Mouse (Mus musculus): Measurements from ENCODE around the gene Tunar. TPM values are rescaled to one million over a fixed set of nuclear protein-coding genes. Genes with fewer than 3 reads are reported as not detected.

Tunar gene
- total and polyA plus RNA-seq, 3 experiments = 0.11 TPM; not detected in 2

DNA sequence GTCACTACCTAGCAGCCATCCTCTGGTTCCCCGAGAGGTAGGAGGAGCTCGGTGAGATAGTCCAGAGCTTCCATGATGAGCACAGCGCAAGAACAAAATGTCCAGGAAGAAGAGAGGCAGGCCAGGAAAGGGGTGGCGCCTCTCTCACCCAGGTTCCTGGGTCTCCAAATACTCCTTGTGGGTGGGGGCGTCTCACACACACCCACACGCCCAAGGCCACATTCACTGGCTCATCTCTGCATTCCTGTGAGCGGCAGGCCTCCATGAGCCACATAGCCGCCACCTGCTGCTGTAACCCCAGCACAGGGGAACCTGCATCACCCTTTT is 2.4 kb downstream of the Tunar start:
- ATAC-seq (ENCODE audit: extremely low read depth, insufficient number of reproducible peaks, low FRiP score, poor library complexity, severe bottlenecking) = no peak

DNA sequence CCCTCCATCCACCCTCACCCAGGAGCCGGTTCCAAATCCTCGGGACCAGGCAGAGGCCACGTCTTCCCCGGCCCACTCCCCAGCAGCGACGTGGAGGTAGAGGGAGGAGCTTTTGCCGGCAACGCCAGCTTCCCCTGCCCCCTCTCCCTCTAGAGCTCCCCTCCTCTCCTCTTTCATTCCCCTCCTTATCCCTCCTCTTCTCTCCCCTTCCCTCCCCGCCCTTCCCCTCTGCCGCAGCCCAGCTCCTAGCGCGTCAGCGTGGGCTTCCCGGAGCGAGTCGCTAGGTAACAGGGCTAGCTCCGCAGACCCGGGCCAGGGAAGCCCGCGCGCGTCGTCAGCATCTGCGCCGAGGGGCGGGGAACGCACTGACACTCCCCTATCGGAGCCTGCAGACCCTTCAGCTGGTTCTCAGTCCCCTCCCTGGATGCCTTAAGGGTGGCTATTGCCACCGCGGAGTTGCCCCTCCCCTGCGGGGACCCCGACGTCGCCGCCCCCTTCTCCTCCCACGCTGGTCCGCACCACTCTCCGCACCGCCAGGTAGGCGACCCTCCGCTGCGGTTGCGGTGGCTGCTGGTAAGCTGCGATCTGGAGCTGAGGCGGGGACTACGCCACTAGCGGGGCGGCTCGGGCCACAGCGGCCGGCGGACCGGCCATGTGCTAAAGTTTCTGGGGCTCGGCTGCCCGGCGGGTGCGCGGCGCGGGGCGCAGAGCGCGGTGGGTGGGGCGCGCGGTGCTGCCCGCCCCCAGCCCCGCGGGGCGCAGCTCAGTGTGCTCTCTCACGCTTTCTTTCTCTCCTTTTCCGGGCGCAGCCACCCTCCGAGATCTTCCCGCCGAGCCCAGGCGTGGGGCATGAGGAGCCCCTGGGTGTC is 3.0 kb downstream of the Tunar start:
- Histone ChIP-seq H3K9me3 (replicated peaks) (peaks cover 96% of the 10 kb centered on the region), H3K4me3 (ENCODE audit: low read depth, low read length) (peak overlapping the region; percentile 17; the same call in 1 of the 2 replicates), H3K4me1 (ENCODE audit: insufficient read depth, low read depth, low read length) (no peaks in the 10 kb centered on the region), H3K27me3 (ENCODE audit: insufficient read depth, low read length) (no peaks in the 10 kb centered on the region), H3K36me3 (replicated peaks) (no peaks in the 10 kb centered on the region)
- TF ChIP-seq GATA1 (IDR thresholded peaks at IDR 0.05; ENCODE audit: borderline replicate concordance, low read length) (no peak), CTCF (IDR thresholded peaks at IDR 0.05; ENCODE audit: low read depth, low read length) (no peak), POLR2AphosphoS5 (IDR thresholded peaks at IDR 0.05; ENCODE audit: insufficient replicate concordance, low read depth, low read length) (no peak), TAL1 (conservative IDR thresholded peaks at IDR 0.05; ENCODE audit: low read depth, low read length) (no peak), GATA2 (IDR thresholded peaks at IDR 0.05; ENCODE audit: borderline replicate concordance, low read depth, low read length) (no peak)
- DNase-seq (ENCODE audit: low spot score) = no peak
- ATAC-seq (ENCODE audit: extremely low read depth, insufficient number of reproducible peaks, low FRiP score, poor library complexity, severe bottlenecking) = no peak

More for the DNA sequence above, 2.4 kb downstream of the Tunar start:
- no peak overlapping the region; the same call in 1 of the 2 replicates for H3K4me3 ChIP-seq (ENCODE audit: low read depth, low read length)
- H3K9me3 ChIP-seq (replicated peaks) = peaks cover 97% of the 10 kb centered on the region
- no peaks in the 10 kb centered on the region for H3K36me3 ChIP-seq (replicated peaks)
- H3K4me1 ChIP-seq (ENCODE audit: insufficient read depth, low read depth, low read length) = no peaks in the 10 kb centered on the region
- DNase-seq (ENCODE audit: low spot score) = no peak
- no peak for TF ChIP-seq POLR2AphosphoS5 (IDR thresholded peaks at IDR 0.05; ENCODE audit: insufficient replicate concordance, low read depth, low read length)
- TF ChIP-seq TAL1 (conservative IDR thresholded peaks at IDR 0.05; ENCODE audit: low read depth, low read length) = no peak
- TF ChIP-seq CTCF (IDR thresholded peaks at IDR 0.05; ENCODE audit: low read depth, low read length) = no peak
- no peak for TF ChIP-seq GATA1 (IDR thresholded peaks at IDR 0.05; ENCODE audit: borderline replicate concordance, low read length)
- TF ChIP-seq GATA2 (IDR thresholded peaks at IDR 0.05; ENCODE audit: borderline replicate concordance, low read depth, low read length) = no peak
- no peaks in the 10 kb centered on the region for H3K27me3 ChIP-seq (ENCODE audit: insufficient read depth, low read length)

DNA sequence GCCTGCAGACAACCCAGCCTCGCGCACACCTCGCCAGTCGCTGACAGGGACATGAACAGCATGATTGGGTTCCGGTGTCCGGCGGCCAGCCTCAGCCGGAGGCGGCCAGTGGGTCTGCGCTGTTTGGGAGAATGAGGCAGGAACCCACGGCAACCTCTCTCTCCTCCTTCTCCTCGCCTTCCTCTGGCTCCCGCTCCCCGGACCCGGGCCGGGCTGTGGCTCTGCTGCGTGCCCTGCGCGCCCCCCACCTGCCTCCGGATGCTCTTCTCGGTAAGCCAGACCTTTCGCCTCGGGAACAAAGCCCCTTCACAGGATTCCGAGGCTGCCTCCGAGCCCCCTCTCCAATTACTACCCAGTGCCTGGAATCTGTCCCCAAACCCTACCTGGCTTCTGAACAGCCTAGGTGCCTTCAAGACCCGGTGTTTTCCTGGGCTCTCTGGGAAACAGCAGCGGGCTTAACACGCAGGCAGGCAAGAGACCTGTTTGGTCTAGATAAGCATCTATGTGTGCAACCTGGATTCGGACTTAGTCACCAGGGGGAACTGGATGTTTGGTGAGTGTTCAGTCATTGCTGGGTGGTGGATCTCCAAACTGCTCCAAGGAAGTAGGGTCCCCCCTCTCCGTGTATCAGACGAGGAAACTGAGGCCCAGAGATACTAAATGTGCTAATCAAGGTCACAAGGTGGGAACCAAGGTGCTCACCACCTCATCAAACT is 3.8 kb downstream of the Tunar start:
- H3K27me3 ChIP-seq (ENCODE audit: insufficient read depth, low read length) = no peaks in the 10 kb centered on the region
- no peak for TF ChIP-seq GATA2 (IDR thresholded peaks at IDR 0.05; ENCODE audit: borderline replicate concordance, low read depth, low read length)
- no peak for TF ChIP-seq POLR2AphosphoS5 (IDR thresholded peaks at IDR 0.05; ENCODE audit: insufficient replicate concordance, low read depth, low read length)
- no peak for TF ChIP-seq CTCF (IDR thresholded peaks at IDR 0.05; ENCODE audit: low read depth, low read length)
- TF ChIP-seq TAL1 (conservative IDR thresholded peaks at IDR 0.05; ENCODE audit: low read depth, low read length) = no peak
- TF ChIP-seq GATA1 (IDR thresholded peaks at IDR 0.05; ENCODE audit: borderline replicate concordance, low read length) = no peak
- DNase-seq (ENCODE audit: low spot score) (no peak), ATAC-seq (ENCODE audit: extremely low read depth, insufficient number of reproducible peaks, low FRiP score, poor library complexity, severe bottlenecking) (no peak)
- H3K4me1 ChIP-seq (ENCODE audit: insufficient read depth, low read depth, low read length) = no peaks in the 10 kb centered on the region
- no peak overlapping the region; the same call in 1 of the 2 replicates for H3K4me3 ChIP-seq (ENCODE audit: low read depth, low read length)
- H3K36me3 ChIP-seq (replicated peaks) = no peaks in the 10 kb centered on the region
- H3K9me3 ChIP-seq (replicated peaks) = peaks cover 96% of the 10 kb centered on the region

GRCm38 (mm10) chr12:105338256-105338977 is 4.7 kb downstream of the Tunar start:
- no peaks in the 10 kb centered on the region for H3K36me3 ChIP-seq (replicated peaks)
- no peak overlapping the region for H3K4me3 ChIP-seq (ENCODE audit: low read depth, low read length)
- no peak for ATAC-seq (ENCODE audit: extremely low read depth, insufficient number of reproducible peaks, low FRiP score, poor library complexity, severe bottlenecking)
- no peaks in the 10 kb centered on the region for H3K27me3 ChIP-seq (ENCODE audit: insufficient read depth, low read length)
- no peaks in the 10 kb centered on the region for H3K4me1 ChIP-seq (ENCODE audit: insufficient read depth, low read depth, low read length)
- no peak for DNase-seq (ENCODE audit: low spot score)
- TF ChIP-seq CTCF (IDR thresholded peaks at IDR 0.05; ENCODE audit: low read depth, low read length) = no peak
- TF ChIP-seq GATA1 (IDR thresholded peaks at IDR 0.05; ENCODE audit: borderline replicate concordance, low read length) = no peak
- no peak for TF ChIP-seq GATA2 (IDR thresholded peaks at IDR 0.05; ENCODE audit: borderline replicate concordance, low read depth, low read length)
- no peak for TF ChIP-seq POLR2AphosphoS5 (IDR thresholded peaks at IDR 0.05; ENCODE audit: insufficient replicate concordance, low read depth, low read length)
- TF ChIP-seq TAL1 (conservative IDR thresholded peaks at IDR 0.05; ENCODE audit: low read depth, low read length) = no peak
- H3K9me3 ChIP-seq (replicated peaks) = peaks cover 97% of the 10 kb centered on the region

- no peaks in the 10 kb centered on the region for H3K27me3 ChIP-seq (ENCODE audit: insufficient read depth, low read length)
- TF ChIP-seq GATA1 (IDR thresholded peaks at IDR 0.05; ENCODE audit: borderline replicate concordance, low read length) = no peak
- no peak for TF ChIP-seq POLR2AphosphoS5 (IDR thresholded peaks at IDR 0.05; ENCODE audit: insufficient replicate concordance, low read depth, low read length)
- TF ChIP-seq TAL1 (conservative IDR thresholded peaks at IDR 0.05; ENCODE audit: low read depth, low read length) = no peak
- TF ChIP-seq CTCF (IDR thresholded peaks at IDR 0.05; ENCODE audit: low read depth, low read length) = no peak
- no peak for TF ChIP-seq GATA2 (IDR thresholded peaks at IDR 0.05; ENCODE audit: borderline replicate concordance, low read depth, low read length)
- DNase-seq (ENCODE audit: low spot score) (no peak), ATAC-seq (ENCODE audit: extremely low read depth, insufficient number of reproducible peaks, low FRiP score, poor library complexity, severe bottlenecking) (no peak)
- H3K4me1 ChIP-seq (ENCODE audit: insufficient read depth, low read depth, low read length) = no peaks in the 10 kb centered on the region
- no peak overlapping the region for H3K4me3 ChIP-seq (ENCODE audit: low read depth, low read length)
- no peaks in the 10 kb centered on the region for H3K36me3 ChIP-seq (replicated peaks)
- H3K9me3 ChIP-seq (replicated peaks) = peaks cover 89% of the 10 kb centered on the region
These were observed 7.9 kb downstream of the Tunar start for GRCm38 (mm10) chr12:105341523-105341922.

Measured in G1E (cell line).